Mouse (Mus musculus): ENCODE data around the gene Selenow. TPM values are rescaled to one million over a fixed set of nuclear protein-coding genes. Genes with fewer than 3 reads are reported as not detected.

Selenow gene
- total RNA-seq, 2 experiments from 2014 or later: 174 to 216 TPM

DNA sequence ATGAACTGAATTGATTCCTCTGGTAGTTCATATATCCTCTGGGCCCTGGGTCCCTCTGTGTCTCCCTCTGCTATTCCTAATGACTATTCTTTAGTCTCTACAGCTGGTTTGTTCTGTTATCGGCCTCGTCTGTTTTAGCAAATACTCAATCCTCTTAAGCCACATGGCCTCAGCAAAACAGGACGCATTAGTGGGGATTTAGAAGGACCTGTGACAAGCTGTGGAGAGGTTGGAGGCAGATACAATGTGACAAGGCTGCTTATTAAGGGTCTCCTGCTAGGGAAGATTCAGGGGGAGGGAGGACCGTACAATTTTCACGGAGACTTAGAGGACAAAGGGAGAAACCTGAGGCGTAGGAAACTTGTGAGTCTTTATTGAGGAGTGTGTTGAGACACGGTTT lies 16.3 kb downstream of the Selenow start:
- DNase-seq: no peak

GRCm38 (mm10) chr7:15901366-15902048 lies 20.7 kb downstream of the Selenow start:
- no peak for DNase-seq

- DNase-seq: no peak
Observed at GRCm38 (mm10) chr7:15894251-15894650, 28.0 kb downstream of the Selenow start.

- DNase-seq: no peak
Observed at GRCm38 (mm10) chr7:15884127-15884526, 38.1 kb downstream of the Selenow start.

GRCm38 (mm10) chr7:15882317-15882716 lies 39.9 kb downstream of the Selenow start, which contains the start of gene Crxos:
TSS of gene Crxos (plus strand) at chr7:15882617.
- DNase-seq: no peak

DNA sequence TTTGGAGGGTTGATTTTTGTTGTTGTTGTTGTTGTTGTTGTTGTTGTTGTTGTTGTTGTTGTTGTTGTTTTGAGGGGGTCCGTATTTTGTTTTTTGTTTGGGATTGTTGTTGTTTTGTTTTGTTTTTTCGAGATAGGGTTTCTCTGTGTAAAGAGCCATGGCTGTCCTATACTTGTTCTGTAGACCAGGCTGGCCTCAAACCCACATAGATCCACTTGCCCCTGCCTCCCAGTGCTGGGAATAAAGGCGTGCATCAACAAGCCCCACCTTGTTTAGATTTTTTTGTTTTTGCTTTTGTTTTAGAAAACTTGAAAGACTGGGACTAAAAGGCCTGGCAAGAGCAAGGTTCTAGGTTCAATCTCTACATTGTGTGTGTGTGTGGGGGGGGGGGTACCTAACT lies 40.4 kb downstream of the Selenow start:
- no peak for DNase-seq

GRCm38 (mm10) chr7:15881388-15881787 lies 40.8 kb downstream of the Selenow start:
- no peak for DNase-seq

- no peak for DNase-seq
Observed at GRCm38 (mm10) chr7:15879756-15880155, 42.4 kb downstream of the Selenow start, which contains the start of gene Crx. TSS of gene Crx (minus strand) at chr7:15879968.

Other genes with a start within 250 kb of the Selenow start
- not detected for gene Obox5, start 172.3 kb downstream of the Selenow start, total RNA-seq (2021)
- not detected for gene Obox6, start 82.7 kb downstream of the Selenow start, total RNA-seq (2021)
- not detected for gene Crx, start 42.4 kb downstream of the Selenow start, total RNA-seq (2021)
- gene Crxos, start 39.8 kb downstream of the Selenow start, total RNA-seq (2021): not detected
- gene Nop53, start 23.7 kb upstream of the Selenow start, total RNA-seq (2021): 100 to 1,000 TPM; 181 to 189 TPM
- 10 to 100 TPM; 36.7 to 85.9 TPM for gene Ehd2, start 45.2 kb upstream of the Selenow start, total RNA-seq (2021)
- gene Bicra, start 125.5 kb upstream of the Selenow start, total RNA-seq (2021): 1 to 10 TPM; 9.4 to 9.9 TPM
- under 1 TPM; 0.10 to 0.13 TPM for gene Zfp541, start 139.4 kb upstream of the Selenow start, total RNA-seq (2021)
- 100 to 1,000 TPM; 143 to 167 TPM for gene Napa, start 176.1 kb upstream of the Selenow start, total RNA-seq (2021)
- 10 to 100 TPM; 20.0 to 22.6 TPM for gene Kptn, start 197.5 kb upstream of the Selenow start, total RNA-seq (2021)
- 1 to 10 TPM; 1.7 to 2.6 TPM for gene Slc8a2, start 207.4 kb upstream of the Selenow start, total RNA-seq (2021)

Data from adrenal gland, postnatal 36 days (tissue).